Mouse (Mus musculus): ENCODE measurements at regions not wholly inside any gene's neighbourhood (a gene's known extent, or its start where the extent isn't known, plus 50 kb on each side); places are given as distances from the start of the nearest gene placed in this dataset.

DNA sequence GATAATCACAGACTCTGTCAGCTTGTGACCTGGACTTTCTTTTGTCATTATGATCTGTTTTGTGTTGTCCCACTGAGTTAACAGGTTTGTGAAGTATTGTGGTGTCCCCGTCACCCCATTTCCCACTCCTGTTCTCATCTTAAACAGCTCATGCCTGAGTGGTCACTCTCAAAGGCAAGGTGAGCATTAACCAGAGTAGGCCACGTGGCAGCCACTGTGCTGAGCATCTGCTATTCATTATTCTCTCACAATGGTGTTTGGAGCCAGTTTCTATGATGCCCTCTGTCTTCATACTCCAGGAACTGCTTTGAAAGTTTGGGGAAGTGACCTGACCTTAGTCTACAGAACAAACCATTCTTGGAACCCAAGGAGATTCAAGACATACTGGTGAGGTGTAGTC, 198.9 kb upstream of the Gm37988 start:
- Histone ChIP-seq H3K9me3 (ENCODE audit: control insufficient read depth, low read length) (no peaks in the 10 kb centered on the region), H3K4me2 (ENCODE audit: low read depth, low read length, severe bottlenecking) (no peak overlapping the region), H3K9ac (ENCODE audit: low read length) (no peak overlapping the region), H3K4me3 (ENCODE audit: low read depth, low read length) (no peak overlapping the region), H3K27ac (ENCODE audit: low read depth, low read length) (no peak overlapping the region), H3K36me3 (ENCODE audit: control insufficient read depth, insufficient read depth, low read length) (no peaks in the 10 kb centered on the region), H3K27me3 (ENCODE audit: control insufficient read depth, insufficient read depth, low read length) (no peaks in the 10 kb centered on the region), H3K4me1 (replicated peaks; ENCODE audit: control insufficient read depth, insufficient read depth, low read length) (no peaks in the 10 kb centered on the region)
- DNase-seq (ENCODE audit: low spot score) (no peak), ATAC-seq (replicated peaks; ENCODE audit: low FRiP score) (no peak)
- WGBS, result 41% methylated on average over 2 of the region's 2 CpGs

DNA sequence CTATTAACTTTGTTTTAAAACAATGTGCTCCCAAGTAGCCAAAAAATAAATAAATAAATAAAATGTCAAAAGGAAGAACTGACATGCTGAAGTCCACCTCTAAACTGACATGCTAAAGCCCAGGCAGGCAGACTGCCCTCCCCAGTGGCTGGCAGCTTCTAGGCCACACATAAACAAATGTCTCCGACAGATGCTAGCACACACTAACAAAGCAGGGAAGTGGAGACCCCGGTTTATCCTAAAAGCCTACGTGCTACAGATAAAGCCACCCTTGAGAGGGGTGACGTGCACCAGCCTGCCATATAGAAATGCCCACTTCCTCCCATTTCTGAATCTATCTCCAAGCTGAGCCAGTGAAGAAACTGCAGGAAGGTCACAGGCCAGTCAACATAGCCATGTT, 194.4 kb upstream of the Gm37988 start:
- Histone ChIP-seq H3K36me3 (ENCODE audit: control insufficient read depth, insufficient read depth, low read length) (no peaks in the 10 kb centered on the region), H3K4me3 (ENCODE audit: low read depth, low read length) (no peak overlapping the region), H3K9me3 (ENCODE audit: control insufficient read depth, low read length) (no peaks in the 10 kb centered on the region), H3K4me2 (ENCODE audit: low read depth, low read length, severe bottlenecking) (no peak overlapping the region), H3K9ac (ENCODE audit: low read length) (no peak overlapping the region), H3K4me1 (replicated peaks; ENCODE audit: control insufficient read depth, insufficient read depth, low read length) (no peaks in the 10 kb centered on the region), H3K27ac (ENCODE audit: low read depth, low read length) (no peak overlapping the region), H3K27me3 (ENCODE audit: control insufficient read depth, insufficient read depth, low read length) (no peaks in the 10 kb centered on the region)
- ATAC-seq (replicated peaks; ENCODE audit: low FRiP score) (no peak), DNase-seq (ENCODE audit: low spot score) (no peak)
- 82% methylated on average over 4 of the region's 4 CpGs for WGBS

DNA sequence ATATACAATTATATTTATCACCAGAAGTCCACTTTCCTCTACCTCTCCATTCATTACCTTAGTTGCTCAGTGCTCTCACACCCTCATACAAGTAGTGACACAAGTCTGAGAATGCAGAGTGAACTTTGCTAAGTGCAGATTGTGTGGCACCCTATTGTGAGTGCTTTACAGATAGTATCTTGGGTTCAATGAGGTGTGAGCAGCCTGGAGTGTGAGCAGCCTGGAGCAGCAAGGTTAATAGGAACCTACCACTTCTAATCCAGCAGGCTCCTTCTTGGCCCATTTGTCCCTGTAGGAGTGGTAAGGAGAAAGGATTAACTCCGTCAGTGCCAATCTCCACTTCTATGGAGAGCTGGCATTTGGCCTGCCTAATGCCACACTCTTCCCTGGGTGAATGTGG, 192.4 kb upstream of the Gm37988 start:
- no peaks in the 10 kb centered on the region for H3K9me3 ChIP-seq (ENCODE audit: control insufficient read depth, low read length)
- no peak for DNase-seq (ENCODE audit: low spot score)
- H3K4me1 ChIP-seq (replicated peaks; ENCODE audit: control insufficient read depth, insufficient read depth, low read length), result no peaks in the 10 kb centered on the region
- H3K9ac ChIP-seq (ENCODE audit: low read length), result no peak overlapping the region
- ATAC-seq (replicated peaks; ENCODE audit: low FRiP score), result no peak
- H3K27me3 ChIP-seq (ENCODE audit: control insufficient read depth, insufficient read depth, low read length), result no peaks in the 10 kb centered on the region
- no peak overlapping the region for H3K4me3 ChIP-seq (ENCODE audit: low read depth, low read length)
- WGBS, result 50% methylated on average over 1 of the region's 1 CpGs
- H3K36me3 ChIP-seq (ENCODE audit: control insufficient read depth, insufficient read depth, low read length), result no peaks in the 10 kb centered on the region
- no peak overlapping the region for H3K4me2 ChIP-seq (ENCODE audit: low read depth, low read length, severe bottlenecking)
- H3K27ac ChIP-seq (ENCODE audit: low read depth, low read length), result no peak overlapping the region

DNA sequence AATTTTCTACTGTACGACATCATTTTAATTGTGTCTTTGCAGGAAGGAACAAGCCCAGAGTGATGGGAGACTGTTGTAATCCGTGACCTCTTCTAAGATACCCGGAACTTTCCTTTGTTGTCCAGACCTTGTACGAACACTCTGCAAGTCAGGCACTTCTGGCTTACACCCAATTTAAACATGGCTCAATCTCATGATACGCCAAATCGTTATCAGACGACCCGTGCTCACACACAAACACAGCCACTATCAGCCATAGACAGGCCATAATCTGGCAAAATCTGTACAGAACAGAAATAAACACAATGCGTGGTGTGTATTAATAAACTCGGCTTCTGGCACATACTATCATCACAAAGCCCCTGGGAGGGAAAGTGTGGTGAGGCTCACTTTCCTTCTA, 190.2 kb upstream of the Gm37988 start:
- H3K9ac ChIP-seq (ENCODE audit: low read length), result no peak overlapping the region
- H3K4me1 ChIP-seq (replicated peaks; ENCODE audit: control insufficient read depth, insufficient read depth, low read length), result no peaks in the 10 kb centered on the region
- H3K36me3 ChIP-seq (ENCODE audit: control insufficient read depth, insufficient read depth, low read length), result no peaks in the 10 kb centered on the region
- DNase-seq (ENCODE audit: low spot score) (no peak), ATAC-seq (replicated peaks; ENCODE audit: low FRiP score) (no peak)
- H3K9me3 ChIP-seq (ENCODE audit: control insufficient read depth, low read length), result no peaks in the 10 kb centered on the region
- H3K4me3 ChIP-seq (ENCODE audit: low read depth, low read length), result no peak overlapping the region
- 92% methylated on average over 10 of the region's 10 CpGs for WGBS
- H3K4me2 ChIP-seq (ENCODE audit: low read depth, low read length, severe bottlenecking), result no peak overlapping the region
- H3K27ac ChIP-seq (ENCODE audit: low read depth, low read length), result no peak overlapping the region
- H3K27me3 ChIP-seq (ENCODE audit: control insufficient read depth, insufficient read depth, low read length), result no peaks in the 10 kb centered on the region

DNA sequence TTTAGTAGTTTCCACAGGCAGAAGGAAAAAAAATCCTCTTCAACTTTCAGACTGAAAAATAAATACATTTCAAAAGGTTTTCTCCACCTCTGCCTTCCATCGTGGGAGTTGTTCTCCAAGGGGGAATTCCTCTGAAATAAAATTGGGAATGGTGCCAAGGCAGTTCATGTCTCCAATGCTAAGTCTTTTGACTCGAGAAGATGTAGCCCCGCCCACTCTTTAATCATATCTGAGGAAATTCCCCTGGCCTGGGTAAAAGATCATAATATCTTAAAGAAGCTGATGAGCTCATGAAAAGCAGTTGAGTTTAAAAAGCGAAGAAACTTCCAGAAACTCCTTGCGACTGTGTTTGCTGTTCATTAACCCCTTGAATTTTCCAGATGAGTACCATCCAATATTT, 185.3 kb upstream of the Gm37988 start:
- H3K27me3 ChIP-seq (ENCODE audit: control insufficient read depth, insufficient read depth, low read length), result no peaks in the 10 kb centered on the region
- H3K4me1 ChIP-seq (replicated peaks; ENCODE audit: control insufficient read depth, insufficient read depth, low read length), result no peaks in the 10 kb centered on the region
- no peaks in the 10 kb centered on the region for H3K9me3 ChIP-seq (ENCODE audit: control insufficient read depth, low read length)
- WGBS, result 78% methylated on average over 5 of the region's 5 CpGs
- H3K4me2 ChIP-seq (ENCODE audit: low read depth, low read length, severe bottlenecking), result no peak overlapping the region
- DNase-seq (ENCODE audit: low spot score), result no peak
- no peak overlapping the region for H3K27ac ChIP-seq (ENCODE audit: low read depth, low read length)
- no peak for ATAC-seq (replicated peaks; ENCODE audit: low FRiP score)
- no peak overlapping the region for H3K9ac ChIP-seq (ENCODE audit: low read length)
- no peaks in the 10 kb centered on the region for H3K36me3 ChIP-seq (ENCODE audit: control insufficient read depth, insufficient read depth, low read length)
- H3K4me3 ChIP-seq (ENCODE audit: low read depth, low read length), result no peak overlapping the region

DNA sequence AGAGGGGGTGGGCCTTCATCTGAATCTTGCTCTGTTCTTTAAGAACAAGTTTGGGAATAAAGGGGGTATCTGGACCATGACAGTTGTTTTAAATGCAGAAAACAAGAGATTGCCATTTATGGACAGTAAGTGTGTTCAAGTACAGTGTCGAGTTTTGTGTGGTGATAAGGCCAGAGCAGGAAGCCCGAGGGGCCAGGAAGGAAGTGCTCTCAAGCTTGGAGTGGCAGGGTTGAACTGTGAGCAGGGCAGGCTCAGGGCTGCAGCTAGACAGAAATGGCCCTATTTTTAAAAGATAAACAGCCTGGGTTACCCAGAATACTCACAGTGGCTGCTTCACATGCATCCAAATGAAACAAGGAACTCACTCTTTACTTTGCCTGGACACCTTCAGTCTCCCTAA, 184.4 kb upstream of the Gm37988 start:
- ATAC-seq (replicated peaks; ENCODE audit: low FRiP score) (no peak), DNase-seq (ENCODE audit: low spot score) (no peak)
- Histone ChIP-seq H3K9me3 (ENCODE audit: control insufficient read depth, low read length) (no peaks in the 10 kb centered on the region), H3K9ac (ENCODE audit: low read length) (no peak overlapping the region), H3K27ac (ENCODE audit: low read depth, low read length) (no peak overlapping the region), H3K4me3 (ENCODE audit: low read depth, low read length) (no peak overlapping the region), H3K4me2 (ENCODE audit: low read depth, low read length, severe bottlenecking) (no peak overlapping the region), H3K27me3 (ENCODE audit: control insufficient read depth, insufficient read depth, low read length) (no peaks in the 10 kb centered on the region), H3K4me1 (replicated peaks; ENCODE audit: control insufficient read depth, insufficient read depth, low read length) (no peaks in the 10 kb centered on the region), H3K36me3 (ENCODE audit: control insufficient read depth, insufficient read depth, low read length) (no peaks in the 10 kb centered on the region)
- WGBS, result 68% methylated on average over 2 of the region's 2 CpGs

DNA sequence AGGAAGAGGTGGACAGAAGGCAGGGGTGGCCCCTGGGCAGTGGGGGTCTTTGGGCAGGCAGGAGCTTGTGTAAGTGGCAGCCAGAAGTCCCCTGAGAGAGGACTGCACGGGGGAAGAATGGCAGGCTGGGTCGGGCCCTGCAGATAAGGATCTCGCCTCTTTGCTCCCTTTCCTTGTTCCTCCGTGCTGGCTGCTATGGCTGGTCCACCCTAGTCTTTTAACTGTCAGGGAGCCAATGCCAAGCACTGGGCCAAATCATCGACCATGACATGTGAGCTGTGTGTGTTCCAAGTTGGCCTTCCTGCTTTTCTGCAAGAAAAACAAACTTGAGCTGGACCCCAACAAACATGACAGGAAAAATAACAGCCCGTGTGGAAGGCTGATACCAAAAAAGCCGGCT, 153.8 kb upstream of the Gm37988 start:
- Histone ChIP-seq H3K27me3 (ENCODE audit: control insufficient read depth, insufficient read depth, low read length) (no peaks in the 10 kb centered on the region), H3K36me3 (ENCODE audit: control insufficient read depth, insufficient read depth, low read length) (no peaks in the 10 kb centered on the region), H3K27ac (ENCODE audit: low read depth, low read length) (no peak overlapping the region), H3K4me2 (ENCODE audit: low read depth, low read length, severe bottlenecking) (no peak overlapping the region), H3K9ac (ENCODE audit: low read length) (no peak overlapping the region), H3K4me3 (ENCODE audit: low read depth, low read length) (no peak overlapping the region), H3K9me3 (ENCODE audit: control insufficient read depth, low read length) (no peaks in the 10 kb centered on the region), H3K4me1 (replicated peaks; ENCODE audit: control insufficient read depth, insufficient read depth, low read length) (no peaks in the 10 kb centered on the region)
- no peak for DNase-seq (ENCODE audit: low spot score)
- ATAC-seq (replicated peaks; ENCODE audit: low FRiP score), result no peak
- 65% methylated on average over 7 of the region's 7 CpGs for whole genome bisulfite sequencing

DNA sequence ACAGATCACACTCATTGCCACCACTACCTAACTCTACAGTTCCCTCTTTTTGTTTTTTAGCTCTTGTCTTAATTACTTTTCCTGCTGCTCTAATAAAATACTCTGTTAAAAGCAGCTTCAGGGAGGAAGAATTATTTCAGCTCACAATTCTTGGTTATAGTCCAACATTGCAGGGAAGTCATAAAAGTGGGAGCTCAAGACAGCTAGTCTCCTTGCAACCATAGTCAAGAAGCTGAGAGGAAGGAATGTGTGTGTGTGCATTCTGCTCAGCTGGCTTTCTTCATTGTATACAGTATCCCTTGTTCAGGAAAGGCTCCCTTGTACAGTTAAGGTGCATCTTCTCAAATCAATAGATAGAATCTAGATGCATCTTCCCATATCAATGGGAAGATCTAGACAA, 152.4 kb upstream of the Gm37988 start:
- ATAC-seq (replicated peaks; ENCODE audit: low FRiP score), result no peak
- Histone ChIP-seq H3K27ac (ENCODE audit: low read depth, low read length) (no peak overlapping the region), H3K4me2 (ENCODE audit: low read depth, low read length, severe bottlenecking) (no peak overlapping the region), H3K36me3 (ENCODE audit: control insufficient read depth, insufficient read depth, low read length) (no peaks in the 10 kb centered on the region), H3K27me3 (ENCODE audit: control insufficient read depth, insufficient read depth, low read length) (no peaks in the 10 kb centered on the region), H3K9ac (ENCODE audit: low read length) (no peak overlapping the region), H3K4me3 (ENCODE audit: low read depth, low read length) (no peak overlapping the region), H3K9me3 (ENCODE audit: control insufficient read depth, low read length) (no peaks in the 10 kb centered on the region), H3K4me1 (replicated peaks; ENCODE audit: control insufficient read depth, insufficient read depth, low read length) (no peaks in the 10 kb centered on the region)
- no peak for DNase-seq (ENCODE audit: low spot score)

DNA sequence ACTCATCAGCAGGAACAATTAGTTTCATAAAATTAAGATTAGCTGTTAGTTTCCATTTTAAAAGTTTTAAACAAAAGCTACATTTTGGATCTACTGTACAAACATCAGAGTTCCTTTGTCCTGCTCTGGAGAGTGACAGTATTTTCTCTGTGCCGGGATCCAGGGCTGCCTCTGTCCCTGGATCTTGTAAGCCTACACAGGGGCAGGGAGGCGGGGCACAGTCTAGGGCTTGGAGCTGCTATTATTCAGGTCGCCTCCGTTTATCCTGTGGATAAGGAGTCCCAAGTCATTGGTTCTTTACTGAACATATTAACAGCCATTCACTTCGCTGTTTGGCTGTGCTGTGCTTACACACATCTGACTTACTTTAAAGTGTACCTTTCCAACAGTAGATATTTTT, 150.8 kb upstream of the Gm37988 start:
- Histone ChIP-seq H3K9ac (ENCODE audit: low read length) (no peak overlapping the region), H3K27ac (ENCODE audit: low read depth, low read length) (no peak overlapping the region), H3K36me3 (ENCODE audit: control insufficient read depth, insufficient read depth, low read length) (no peaks in the 10 kb centered on the region), H3K27me3 (ENCODE audit: control insufficient read depth, insufficient read depth, low read length) (no peaks in the 10 kb centered on the region), H3K4me3 (ENCODE audit: low read depth, low read length) (no peak overlapping the region), H3K4me1 (replicated peaks; ENCODE audit: control insufficient read depth, insufficient read depth, low read length) (no peaks in the 10 kb centered on the region), H3K4me2 (ENCODE audit: low read depth, low read length, severe bottlenecking) (no peak overlapping the region), H3K9me3 (ENCODE audit: control insufficient read depth, low read length) (no peaks in the 10 kb centered on the region)
- ATAC-seq (replicated peaks; ENCODE audit: low FRiP score) (0 out of 2 replicates have a peak, but pooled peaks have one; percentile 49), DNase-seq (ENCODE audit: low spot score) (peak; percentile 51)
- WGBS, result 35% methylated on average over 5 of the region's 5 CpGs
